Mouse (Mus musculus) midbrain, postnatal 0 days (tissue): ENCODE measurements around the gene Aloxe3. TPM values are rescaled to one million over a fixed set of nuclear protein-coding genes. Genes with fewer than 3 reads are reported as not detected.

Experiments
- ATAC-seq: fragments of 200-750 bp; cut with Nextera tagmentation; 2 replicates; pipeline ENCODE4 v1.8.0; 2017; ENCODE audit warnings: moderate number of reproducible peaks, mild to moderate bottlenecking, moderate TSS enrichment, moderate library complexity; ENCODE audit not compliant: low FRiP score
- DNase-seq: peaks from one replicate; pipeline ENCODE4 v3.0.0-alpha.2; 2015; ENCODE audit warnings: low spot score
- H3K27ac ChIP-seq: fragments of 300-500 bp; sonication (generic); 2 replicates; pipeline ENCODE4 v1.5.1; 2014; ENCODE audit warnings: low read depth, mild to moderate bottlenecking, low read length, mixed read lengths
- H3K27me3 ChIP-seq: fragments of 300-500 bp; sonication (generic); 2 replicates; pipeline ENCODE4 v1.6.1; 2014; ENCODE audit warnings: low read length, control low read depth, mixed read lengths; ENCODE audit not compliant: insufficient read depth
- H3K36me3 ChIP-seq: fragments of 300-500 bp; sonication (generic); 2 replicates; pipeline ENCODE4 v1.6.1; 2014; ENCODE audit warnings: low read length, control low read depth, mixed read lengths; ENCODE audit not compliant: insufficient read depth
- H3K4me1 ChIP-seq: fragments of 300-500 bp; sonication (generic); 2 replicates; pipeline ENCODE4 v1.6.1; 2014; ENCODE audit warnings: mild to moderate bottlenecking, control low read depth, antibody characterized with exemption, low read length, mixed read lengths; ENCODE audit not compliant: insufficient read depth
- H3K4me2 ChIP-seq: fragments of 300-500 bp; sonication (generic); 2 replicates; pipeline ENCODE4 v1.6.1; 2014; ENCODE audit warnings: low read depth, mild to moderate bottlenecking, low read length, mixed read lengths; ENCODE audit not compliant: poor library complexity, severe bottlenecking
- H3K4me3 ChIP-seq: fragments of 300-500 bp; sonication (generic); 2 replicates; pipeline ENCODE4 v1.5.1; 2014; ENCODE audit warnings: low read depth, mild to moderate bottlenecking, low read length, moderate library complexity
- H3K9ac ChIP-seq: fragments of 300-500 bp; sonication (generic); replicated peaks from 2 replicates; pipeline ENCODE4 v1.6.1; 2014; ENCODE audit warnings: mild to moderate bottlenecking, low read length, moderate library complexity, mixed read lengths; ENCODE audit not compliant: poor library complexity, severe bottlenecking
- H3K9me3 ChIP-seq: fragments of 300-500 bp; sonication (generic); 2 replicates; pipeline ENCODE4 v1.6.1; 2016; ENCODE audit warnings: low read length, control low read depth
- CTCF ChIP-seq: IDR thresholded peaks from 2 replicates; pipeline ENCODE4 v1.5.1; 2016; ENCODE audit warnings: antibody characterized with exemption, mild to moderate bottlenecking
- WGBS: fragments of 180-500 bp; shearing (Covaris S2); extraction: QIAGEN DNeasy Blood & Tissue Kit; methylation state at CpG from one replicate; pipeline ENCODE4 v1.1.7; 2014; 5-methylcytosine and 5-hydroxymethylcytosine counted together
- polyA plus RNA-seq: library from polyadenylated mRNA; unstranded; fragments of >200 nt; fragmentation: Nextera tagmentation; extraction: Ambion mirVana; gene quantifications from 2 replicates; pipeline ENCODE4 v1.2.1, GENCODE M21; 2015
- total RNA-seq: library from RNA; depleted of rRNA; stranded (reverse); fragments of >200 nt; gene quantifications from 2 replicates; pipeline ENCODE4 v1.2.3, GENCODE M21; 2014

The Aloxe3 gene
- total and polyA plus RNA-seq, 2 experiments from 2014 or later = 16.3 to 17.8 TPM

DNA sequence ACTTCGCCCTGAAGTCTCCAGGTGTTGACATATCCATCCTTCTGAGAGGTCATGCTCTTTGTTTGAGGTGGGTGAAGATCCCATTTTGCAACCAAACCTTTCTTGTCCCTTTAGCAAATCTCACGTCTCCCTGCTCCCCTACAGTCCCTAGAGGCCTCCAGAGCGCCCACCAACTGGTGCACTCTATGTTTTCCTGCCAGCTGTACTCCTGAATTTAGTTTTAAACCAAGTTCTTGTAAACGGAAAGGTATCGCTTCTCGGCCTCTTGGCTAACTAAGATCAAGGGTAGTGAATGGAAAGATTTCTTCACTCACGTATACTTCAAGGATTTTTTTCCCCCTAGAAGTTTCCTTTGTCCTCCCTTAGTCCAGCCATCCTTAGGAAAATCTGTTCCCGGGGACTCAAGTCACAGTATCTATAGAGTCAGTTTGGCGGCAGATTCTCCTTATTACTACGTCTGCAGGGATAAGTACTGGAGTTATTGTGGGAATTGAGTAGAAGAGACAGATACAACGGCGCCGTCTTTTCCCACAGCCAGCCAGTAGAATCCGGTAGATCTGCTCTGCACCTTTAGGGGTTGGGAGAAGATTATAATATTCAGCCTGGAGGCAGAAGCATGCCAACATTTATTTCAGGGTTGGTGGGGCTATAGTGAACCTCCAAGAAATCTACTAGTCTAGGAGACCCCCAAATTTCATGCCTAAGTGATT, 6.1 kb upstream of the Aloxe3 start:
- ATAC-seq = no peak
- peaks cover 21% of the 10 kb centered on the region for H3K4me1 ChIP-seq

GRCm38 (mm10) chr11:69120221-69121000, 5.3 kb upstream of the Aloxe3 start, which contains the start of gene Hes7:
TSS of gene Hes7 (plus strand) at chr11:69120404.
- H3K36me3 ChIP-seq = no peaks in the 10 kb centered on the region
- H3K27ac ChIP-seq = no peak within 1 kb of the TSS
- no peaks in the 10 kb centered on the region for H3K9me3 ChIP-seq
- WGBS = 4% methylated on average over 27 of the region's 27 CpGs
- no peak for TF ChIP-seq CTCF
- H3K4me2 ChIP-seq = peak within 1 kb of the TSS; percentile 98
- peak within 1 kb of the TSS; percentile 24; the same call in 1 of the 2 replicates for H3K9ac ChIP-seq
- no peak for ATAC-seq
- H3K4me1 ChIP-seq = peaks cover 21% of the 10 kb centered on the region
- peak within 1 kb of the TSS; percentile 85 for H3K4me3 ChIP-seq
- no peak for DNase-seq
- peaks cover 4% of the 10 kb centered on the region; the same call in 1 of the 2 replicates for H3K27me3 ChIP-seq

More for the DNA sequence above, 6.1 kb upstream of the Aloxe3 start:
- Histone ChIP-seq H3K36me3 (no peaks in the 10 kb centered on the region), H3K9ac (0 out of 2 replicates have a peak overlapping the region, but pooled peaks have one; percentile 24), H3K27me3 (peaks cover 4% of the 10 kb centered on the region; the same call in 1 of the 2 replicates), H3K27ac (no peak overlapping the region), H3K4me3 (peak overlapping the region; percentile 85), H3K9me3 (no peaks in the 10 kb centered on the region), H3K4me2 (peak overlapping the region; percentile 98)
- no peak for TF ChIP-seq CTCF
- 33% methylated on average over 14 of the region's 14 CpGs for WGBS
- no peak for DNase-seq

GRCm38 (mm10) chr11:69121001-69121740, 4.5 kb upstream of the Aloxe3 start:
- 2% methylated on average over 27 of the region's 33 CpGs for WGBS
- Histone ChIP-seq H3K4me2 (peak overlapping the region; percentile 98), H3K36me3 (no peaks in the 10 kb centered on the region), H3K27ac (no peak overlapping the region), H3K9ac (no peak overlapping the region; the same call in 1 of the 2 replicates), H3K27me3 (peaks cover 4% of the 10 kb centered on the region; the same call in 1 of the 2 replicates), H3K4me1 (peaks cover 21% of the 10 kb centered on the region), H3K9me3 (no peaks in the 10 kb centered on the region), H3K4me3 (peak overlapping the region; percentile 67)
- DNase-seq (no peak), ATAC-seq (no peak)
- TF ChIP-seq CTCF = no peak

DNA sequence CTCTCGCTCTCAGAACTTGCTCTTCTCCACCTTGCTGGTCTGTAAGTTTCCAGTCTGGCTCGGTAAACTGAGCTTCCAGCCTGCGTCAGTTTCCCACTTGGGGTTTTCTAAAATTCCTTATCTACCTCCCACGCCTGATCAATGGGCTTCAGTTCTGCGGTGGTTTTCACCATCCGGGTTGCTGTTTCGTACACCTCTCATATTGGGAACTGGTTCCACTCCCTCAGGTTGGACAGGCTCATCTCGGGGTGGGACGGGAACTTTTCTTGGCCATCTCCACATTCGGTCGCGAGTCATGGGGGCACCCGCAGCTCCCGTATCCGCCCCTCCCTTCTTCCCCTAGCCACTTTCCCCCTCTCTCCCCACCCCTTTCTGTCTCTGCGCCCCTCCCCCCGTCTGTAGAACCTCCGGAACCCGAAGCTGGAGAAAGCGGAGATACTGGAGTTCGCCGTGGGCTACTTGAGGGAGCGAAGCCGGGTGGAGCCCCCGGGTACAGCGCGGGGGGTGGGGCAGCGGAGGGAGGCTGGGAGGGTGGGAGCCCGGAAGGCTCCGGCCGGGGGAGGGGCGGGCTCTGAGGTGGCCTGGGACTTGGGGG, 3.9 kb upstream of the Aloxe3 start:
- DNase-seq (peak; percentile 42), ATAC-seq (no peak)
- Histone ChIP-seq H3K36me3 (no peaks in the 10 kb centered on the region), H3K4me1 (peaks cover 20% of the 10 kb centered on the region), H3K4me2 (peak overlapping the region; percentile 98), H3K9ac (peak overlapping the region; percentile 70), H3K4me3 (peak overlapping the region; percentile 67), H3K27me3 (peaks cover 4% of the 10 kb centered on the region; the same call in 1 of the 2 replicates), H3K27ac (peak overlapping the region; percentile 66), H3K9me3 (no peaks in the 10 kb centered on the region)
- under 1% methylated on average over 27 of the region's 32 CpGs for WGBS
- TF ChIP-seq CTCF = no peak

- Histone ChIP-seq H3K27ac (peak within 1 kb of the TSS; percentile 66), H3K9me3 (no peaks in the 10 kb centered on the region), H3K4me1 (peaks cover 16% of the 10 kb centered on the region), H3K27me3 (peaks cover 4% of the 10 kb centered on the region; the same call in 1 of the 2 replicates), H3K36me3 (no peaks in the 10 kb centered on the region), H3K4me2 (peak within 1 kb of the TSS; percentile 98), H3K9ac (peak within 1 kb of the TSS; percentile 70), H3K4me3 (peak within 1 kb of the TSS; percentile 67)
- WGBS = under 1% methylated on average over 52 of the region's 66 CpGs
- peak; percentile 90 for DNase-seq
- TF ChIP-seq CTCF = peak; percentile 72
- ATAC-seq = peak; percentile 62
These were observed 3.3 kb upstream of the Aloxe3 start, which contains the start of gene 9130213A22Rik for GRCm38 (mm10) chr11:69122336-69122951. TSS of gene 9130213A22Rik (minus strand) at chr11:69122589.
